Mouse (Mus musculus) hindbrain, embryonic 16.5 days (tissue): Measurements from ENCODE around the gene Cst9. TPM values are rescaled to one million over a fixed set of nuclear protein-coding genes. Genes with fewer than 3 reads are reported as not detected.

Experiments used
- polyA plus RNA-seq: library from polyadenylated mRNA; unstranded; fragments of >200 nt; fragmentation: Nextera tagmentation; extraction: Ambion mirVana; gene quantifications from 2 replicates; pipeline ENCODE4 v1.2.1, GENCODE M21; 2015

Gene Cst9
- polyA plus RNA-seq, 1 experiment from 2014 or later = not detected

Other genes starting within 250 kb of the Cst9 start
- 40.9 and 42.0 TPM in 2 replicates for gene Nxt1, start 162.5 kb upstream of the Cst9 start, polyA plus RNA-seq
- gene Gzf1, start 154.1 kb upstream of the Cst9 start, polyA plus RNA-seq = 15.0 and 17.0 TPM in 2 replicates
- 96.5 and 98.0 TPM in 2 replicates for gene Napb, start 102.7 kb upstream of the Cst9 start, polyA plus RNA-seq
- not detected in 2 replicates for gene Cstl1, start 84.8 kb upstream of the Cst9 start, polyA plus RNA-seq
- not detected in 2 replicates for gene Cst11, start 63.6 kb upstream of the Cst9 start, polyA plus RNA-seq
- not detected in 2 replicates for gene 8030411F24Rik, start 53.1 kb upstream of the Cst9 start, polyA plus RNA-seq
- gene Cst12, start 45.8 kb upstream of the Cst9 start, polyA plus RNA-seq = not detected in 2 replicates
- gene Cst8, start 36.4 kb upstream of the Cst9 start, polyA plus RNA-seq = not detected in 2 replicates
- not detected in 2 replicates for gene Cst13, start 15.1 kb upstream of the Cst9 start, polyA plus RNA-seq
- gene 9230104L09Rik, start 29.9 kb downstream of the Cst9 start, polyA plus RNA-seq = not detected in 2 replicates
- 757 and 946 TPM in 2 replicates for gene Cst3, start 40.5 kb downstream of the Cst9 start, polyA plus RNA-seq
- gene Gm1330, start 168.1 kb downstream of the Cst9 start, polyA plus RNA-seq = not detected in 2 replicates
- gene Gm10750, start 182.1 kb downstream of the Cst9 start, polyA plus RNA-seq = not detected in 2 replicates